Mouse (Mus musculus): ENCODE measurements around the gene Klhl2.

GRCm38 (mm10) chr8:64847241-64847640 is 2.6 kb downstream of the Klhl2 start:
- TF ChIP-seq CTCF (IDR thresholded peaks at IDR 0.05), result no peak
- no peak for TF ChIP-seq POLR2A (IDR thresholded peaks at IDR 0.05; ENCODE audit: insufficient read depth, low read depth, low read length)
- TF ChIP-seq EP300 (IDR thresholded peaks at IDR 0.05; ENCODE audit: insufficient read depth, low read depth, low read length), result no peak
